Mouse (Mus musculus) right cerebral cortex, postnatal 10 days (tissue): ENCODE data around the gene Adam15.
A peak's percentile ranks its signal among the peaks of the same experiment; 100 is the strongest.

Experiments used
- DNase-seq, 2 experiments: peaks; one replicate each; pipeline ENCODE4 v3.0.0; 2021; ENCODE audit warnings: low spot score in 2 of 2

The Adam15 gene

GRCm38 (mm10) chr3:89322514-89323165, 27.2 kb downstream of the Adam15 start, which contains the start of gene Efna3:
Efna3 (minus strand) TSS chr3:89322965.
- DNase-seq: peak; percentile 93 to 94

GRCm38 (mm10) chr3:89322131-89322500, 27.7 kb downstream of the Adam15 start:
- no peak for DNase-seq

- peak; percentile 74 to 81 for DNase-seq
These were observed 28.3 kb downstream of the Adam15 start for GRCm38 (mm10) chr3:89321183-89322130.

- DNase-seq: peak; percentile 80 to 83
These were observed 29.1 kb downstream of the Adam15 start for GRCm38 (mm10) chr3:89320581-89321182.

- DNase-seq: peak; percentile 75 to 76
These were observed 30.0 kb downstream of the Adam15 start for GRCm38 (mm10) chr3:89319591-89320350.

- DNase-seq: peak in 1 of 2 experiments; percentile 43
These were observed 30.7 kb downstream of the Adam15 start for GRCm38 (mm10) chr3:89318971-89319590.

GRCm38 (mm10) chr3:89318316-89318715, 31.5 kb downstream of the Adam15 start:
- no peak for DNase-seq

- DNase-seq: peak in 1 of 2 experiments; percentile 67
These were observed 32.5 kb downstream of the Adam15 start for GRCm38 (mm10) chr3:89317246-89317645.

GRCm38 (mm10) chr3:89316833-89317232, 33.0 kb downstream of the Adam15 start:
- DNase-seq: peak; percentile 92 to 94

GRCm38 (mm10) chr3:89315930-89316831, 33.6 kb downstream of the Adam15 start:
- peak in 1 of 2 experiments; percentile 53 for DNase-seq

- DNase-seq: peak; percentile 82 to 86
These were observed 34.4 kb downstream of the Adam15 start for GRCm38 (mm10) chr3:89315195-89315929.

- DNase-seq: no peak
These were observed 35.0 kb downstream of the Adam15 start for GRCm38 (mm10) chr3:89314791-89315190.

- DNase-seq: no peak
These were observed 35.5 kb downstream of the Adam15 start for GRCm38 (mm10) chr3:89314340-89314739.

- peak; percentile 56 to 63 for DNase-seq
These were observed 41.7 kb downstream of the Adam15 start for GRCm38 (mm10) chr3:89308089-89308488.

GRCm38 (mm10) chr3:89305551-89306325, 44.1 kb downstream of the Adam15 start:
- DNase-seq: no peak

- DNase-seq: no peak
These were observed 44.7 kb downstream of the Adam15 start for GRCm38 (mm10) chr3:89305105-89305504.

GRCm38 (mm10) chr3:89304440-89304839, 45.4 kb downstream of the Adam15 start:
- no peak for DNase-seq

GRCm38 (mm10) chr3:89300514-89300913, 49.3 kb downstream of the Adam15 start:
- DNase-seq: no peak
